ENCODE assay signal across 9 mouse cellular contexts in the genomic region with DNA sequence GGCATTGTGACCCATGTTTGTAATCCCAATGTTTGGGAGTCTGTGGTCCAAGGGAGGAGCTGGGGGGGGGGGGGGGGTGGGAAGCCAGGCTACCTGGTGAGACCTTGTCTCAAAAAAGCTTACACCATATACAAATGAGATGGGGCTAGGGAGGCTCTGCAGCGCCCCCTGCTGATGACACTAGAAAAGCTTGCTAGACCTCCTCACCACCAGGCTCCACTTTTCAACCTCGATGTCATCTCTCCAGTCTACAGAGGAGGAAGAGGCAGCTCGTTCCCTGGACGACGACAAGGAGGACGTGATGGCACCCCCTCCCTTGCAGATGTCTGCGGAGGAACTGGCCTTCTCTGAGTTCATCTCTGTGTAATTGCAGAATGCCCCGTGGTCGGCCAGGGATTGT. TPM values are rescaled to one million over a fixed set of nuclear protein-coding genes. Genes with fewer than 3 reads are reported as not detected.
DNase-seq lines count a peak whose midpoint lies in the region; ATAC-seq and TF ChIP-seq lines count a peak whose summit lies in the region.
"Had no signal": no experiment of that assay in that cellular context is flagged by ENCODE, and none has a peak within 500 bp of the region (broad histone marks: within the 10 kb centered on the region; RNA-seq: fewer than 3 reads in every experiment).

No protein-coding gene starts in this region.

- no peak for DNase-seq in frontal cortex, postnatal 10 days (ENCODE audit: low spot score in 2 of 2)
- DNase-seq in spleen, adult 2 months (ENCODE audit: low read depth in 1 of 2, low spot score in 2 of 2): no peak
- DNase-seq in spleen, adult 12 weeks (ENCODE audit: low spot score): no peak
- DNase-seq in cerebellum, adult 11 months: peak; percentile 68
- peak; percentile 57 to 72 for DNase-seq in heart, postnatal 36 days
- peak in 2 of 3 experiments; percentile 19 to 47 for DNase-seq in liver, embryonic 14.5 days (ENCODE audit: low read depth in 3 of 3, low spot score in 3 of 3)
- DNase-seq in thymus, postnatal 0 days (ENCODE audit: low spot score): peak; percentile 28

- no peak overlapping the region for H3K9ac ChIP-seq in liver, embryonic 14.5 days (replicated peaks)

- no peak overlapping the region for H3K4me2 ChIP-seq in liver, embryonic 14.5 days (ENCODE audit: low read depth)

- no peaks in the 10 kb centered on the region for H3K36me3 ChIP-seq in spleen, adult 2 months (ENCODE audit: control insufficient read depth, insufficient read depth, low read length)
- H3K36me3 ChIP-seq in liver, embryonic 14.5 days (replicated peaks; ENCODE audit: control insufficient read depth, insufficient read depth, low read depth): peaks cover 1% of the 10 kb centered on the region; the same call in 1 of the 2 replicates

- 24% methylated on average over 9 of the region's 9 CpGs for WGBS in spleen, adult 2 months
- 24% methylated on average over 9 of the region's 9 CpGs for WGBS in liver, embryonic 14.5 days (ENCODE audit: insufficient replicate concordance)

- no peaks in the 10 kb centered on the region for H3K9me3 ChIP-seq in liver, embryonic 14.5 days (ENCODE audit: control insufficient read depth, low read length)

- H3K27ac ChIP-seq in spleen, adult 2 months (ENCODE audit: insufficient read depth, low read length): no peak overlapping the region
- H3K27ac ChIP-seq in liver, embryonic 14.5 days: no peak overlapping the region

- no peaks in the 10 kb centered on the region; the same call in 1 of the 2 replicates for H3K4me1 ChIP-seq in spleen, adult 2 months (ENCODE audit: control insufficient read depth, insufficient read depth, insufficient read length)
- no peaks in the 10 kb centered on the region for H3K4me1 ChIP-seq in liver, embryonic 14.5 days (replicated peaks; ENCODE audit: control insufficient read depth in 2 of 2, insufficient read depth in 2 of 2, low read length in 1 of 2)

- H3K27me3 ChIP-seq in spleen, adult 2 months (ENCODE audit: control insufficient read depth, insufficient read depth, low read length): no peaks in the 10 kb centered on the region
- H3K27me3 ChIP-seq in liver, embryonic 14.5 days (ENCODE audit: control insufficient read depth, insufficient read depth, low read length): no peaks in the 10 kb centered on the region

- peak; percentile 32; the same call in 1 of the 2 replicates for TF ChIP-seq CTCF in spleen, adult 2 months (IDR thresholded peaks at IDR 0.05; ENCODE audit: extremely low read depth, insufficient read depth, insufficient read length, insufficient replicate concordance)
- peak; percentile 81 for TF ChIP-seq CTCF in liver, embryonic 14.5 days (IDR thresholded peaks at IDR 0.05; ENCODE audit: low read depth)

- no peak overlapping the region for H3K4me3 ChIP-seq in spleen, adult 2 months (ENCODE audit: extremely low read depth, insufficient read depth, insufficient read length)
- H3K4me3 ChIP-seq in liver, embryonic 14.5 days (ENCODE audit: insufficient read depth in 1 of 2, low read depth in 2 of 2, low read length in 2 of 2): no peak overlapping the region

- no peak for TF ChIP-seq POLR2A in spleen, adult 2 months (IDR thresholded peaks at IDR 0.05; ENCODE audit: low read depth, low read length)

- intact Hi-C loops in heart, postnatal 36 days (cut with DNase I): loop anchor here (2.0 kb wide), 1 partner anchor 69 kb away; a partner anchor contains a TSS

- 0 out of 2 replicates have a peak, but pooled peaks have one; percentile 51 for ATAC-seq in frontal cortex, adult (ENCODE audit: low TSS enrichment)
- no peak for ATAC-seq in liver, embryonic 14.5 days (ENCODE audit: insufficient read depth)

- no peak for TF ChIP-seq EP300 in liver, embryonic 14.5 days (IDR thresholded peaks at IDR 0.05; ENCODE audit: low read depth)

RNA-seq across cellular contexts. Expression of a gene that starts 12.5 kb away (rescaled TPM):
- 12.3 and 12.8 TPM in 2 replicates for polyA plus RNA-seq in spleen, adult 2 months (2012; rRNA removed)
- total RNA-seq in heart, postnatal 36 days (2021): 10 to 100 TPM; 68.3 to 69.5 TPM
- polyA plus RNA-seq in liver, embryonic 14.5 days (2012; rRNA removed): 0.29 and 0.38 TPM in 2 replicates
- polyA plus RNA-seq in liver, embryonic 14.5 days (2014; fragmentation: Nextera tagmentation; extraction: Ambion mirVana): 0.56 and 0.59 TPM in 2 replicates
- 7.4 and 8.0 TPM in 2 replicates for polyA plus RNA-seq in thymus, postnatal 0 days (2015; fragmentation: Nextera tagmentation; extraction: Ambion mirVana)
- total RNA-seq: left cerebral cortex, postnatal 10 days had no signal

RNA-seq across cellular contexts. Expression of a gene that starts 25.6 kb away (rescaled TPM):
- polyA plus RNA-seq in spleen, adult 2 months (2012; rRNA removed): 2.1 and 2.7 TPM in 2 replicates
- 1 to 10 TPM; 1.7 to 1.9 TPM for total RNA-seq in heart, postnatal 36 days (2021)
- polyA plus RNA-seq in liver, embryonic 14.5 days (2012; rRNA removed): 0.21 and 0.27 TPM in 2 replicates
- polyA plus RNA-seq in liver, embryonic 14.5 days (2014; fragmentation: Nextera tagmentation; extraction: Ambion mirVana): not detected in 2 replicates
- polyA plus RNA-seq in thymus, postnatal 0 days (2015; fragmentation: Nextera tagmentation; extraction: Ambion mirVana): 0.34 and 0.41 TPM in 2 replicates

RNA-seq across cellular contexts. Expression of a gene that starts 34.5 kb away (rescaled TPM):
- 7.5 TPM in 2 replicates for polyA plus RNA-seq in spleen, adult 2 months (2012; rRNA removed)
- total RNA-seq in heart, postnatal 36 days (2021): 1 to 10 TPM; 2.1 to 3.1 TPM
- polyA plus RNA-seq in liver, embryonic 14.5 days (2012; rRNA removed): 11.9 and 13.1 TPM in 2 replicates
- 7.4 and 10.6 TPM in 2 replicates for polyA plus RNA-seq in liver, embryonic 14.5 days (2014; fragmentation: Nextera tagmentation; extraction: Ambion mirVana)
- 1.5 and 1.9 TPM in 2 replicates for polyA plus RNA-seq in thymus, postnatal 0 days (2015; fragmentation: Nextera tagmentation; extraction: Ambion mirVana)

RNA-seq across cellular contexts. Expression of a gene that starts 47.3 kb away (rescaled TPM):
- 0.29 and 0.50 TPM in 2 replicates for polyA plus RNA-seq in spleen, adult 2 months (2012; rRNA removed)
- not detected for total RNA-seq in heart, postnatal 36 days (2021)
- not detected in 2 replicates for polyA plus RNA-seq in liver, embryonic 14.5 days (2012; rRNA removed)
- not detected in 2 replicates for polyA plus RNA-seq in liver, embryonic 14.5 days (2014; fragmentation: Nextera tagmentation; extraction: Ambion mirVana)
- 3.7 and 4.4 TPM in 2 replicates for polyA plus RNA-seq in thymus, postnatal 0 days (2015; fragmentation: Nextera tagmentation; extraction: Ambion mirVana)
- total RNA-seq: left cerebral cortex, postnatal 10 days had no signal

RNA-seq across cellular contexts. Expression of a gene that starts 53.8 kb away (rescaled TPM):
- 0.72 TPM in 1 of 2 replicates, not detected in the other for polyA plus RNA-seq in spleen, adult 2 months (2012; rRNA removed)
- total RNA-seq in heart, postnatal 36 days (2021): not detected
- 0.22 and 0.57 TPM in 2 replicates for polyA plus RNA-seq in liver, embryonic 14.5 days (2012; rRNA removed)
- polyA plus RNA-seq in liver, embryonic 14.5 days (2014; fragmentation: Nextera tagmentation; extraction: Ambion mirVana): not detected in 2 replicates
- polyA plus RNA-seq in thymus, postnatal 0 days (2015; fragmentation: Nextera tagmentation; extraction: Ambion mirVana): 10.9 and 12.2 TPM in 2 replicates
- total RNA-seq: left cerebral cortex, postnatal 10 days had no signal

Comparison
In these comparisons a context has a peak if more than half of its experiments do, and no peak if none do; other contexts are left out.
1. DNase-seq: peak in cerebellum, adult 11 months (single experiment), heart, postnatal 36 days (2 of 2), liver, embryonic 14.5 days (2 of 3) and thymus, postnatal 0 days (single experiment); none in frontal cortex, postnatal 10 days (0 of 2), spleen, adult 2 months (0 of 2) and spleen, adult 12 weeks (single experiment).